Mouse (Mus musculus) spleen, adult 2 months (tissue): ENCODE results near the gene Zfp410. TPM values are rescaled to one million over a fixed set of nuclear protein-coding genes. Genes with fewer than 3 reads are reported as not detected.

Experiments
- DNase-seq, 2 experiments: peaks; one replicate each; pipeline versions ENCODE4 v3.0.0 to v3.0.0-alpha.2; 2012 to 2021; ENCODE audit warnings: low spot score in 2 of 2, low read depth in 1 of 2
- H3K27ac ChIP-seq: fragments of 200-500 bp; 2 replicates; pipeline ENCODE4 v1.5.1; 2012; ENCODE audit warnings: low read length, inconsistent platforms; ENCODE audit not compliant: insufficient read depth
- H3K27me3 ChIP-seq: fragments of 200-500 bp; 2 replicates; pipeline ENCODE4 v1.6.1; 2012; ENCODE audit warnings: mild to moderate bottlenecking, moderate library complexity, low read length, inconsistent platforms; ENCODE audit not compliant: control insufficient read depth, insufficient read depth
- H3K36me3 ChIP-seq: fragments of 200-500 bp; 2 replicates; pipeline ENCODE4 v1.6.1; 2012; ENCODE audit warnings: mild to moderate bottlenecking, low read length, inconsistent platforms; ENCODE audit not compliant: control insufficient read depth, insufficient read depth
- H3K4me1 ChIP-seq: fragments of 200-500 bp; 2 replicates; pipeline ENCODE4 v1.6.1; 2011; ENCODE audit warnings: inconsistent platforms; ENCODE audit not compliant: control insufficient read depth, insufficient read depth, insufficient read length
- H3K4me3 ChIP-seq: fragments of 200-500 bp; 2 replicates; pipeline ENCODE4 v1.5.1; 2011; ENCODE audit warnings: mild to moderate bottlenecking, inconsistent platforms; ENCODE audit not compliant: insufficient read depth, insufficient read length; ENCODE audit errors: extremely low read depth
- CTCF ChIP-seq: fragments of 200-500 bp; IDR thresholded peaks from 2 replicates; pipeline ENCODE4 v1.5.1; 2011; ENCODE audit warnings: mild to moderate bottlenecking, inconsistent platforms; ENCODE audit not compliant: insufficient read depth, insufficient read length, insufficient replicate concordance; ENCODE audit errors: extremely low read depth
- POLR2A ChIP-seq: fragments of 200-500 bp; IDR thresholded peaks from 2 replicates; pipeline ENCODE4 v1.6.1; 2011; ENCODE audit warnings: low read depth, low read length, inconsistent platforms
- WGBS: fragments of 180-500 bp; shearing (Covaris S2); methylation state at CpG from one replicate; pipeline ENCODE4 v1.1.7; 2018; 5-methylcytosine and 5-hydroxymethylcytosine counted together
- polyA plus RNA-seq: library from polyadenylated mRNA; depleted of rRNA; stranded (reverse); fragments of >200 nt; gene quantifications from 2 replicates; pipeline ENCODE4 v1.2.3, GENCODE M21; 2012

The Zfp410 gene
- polyA plus RNA-seq, 1 experiment: 14.5 TPM

DNA sequence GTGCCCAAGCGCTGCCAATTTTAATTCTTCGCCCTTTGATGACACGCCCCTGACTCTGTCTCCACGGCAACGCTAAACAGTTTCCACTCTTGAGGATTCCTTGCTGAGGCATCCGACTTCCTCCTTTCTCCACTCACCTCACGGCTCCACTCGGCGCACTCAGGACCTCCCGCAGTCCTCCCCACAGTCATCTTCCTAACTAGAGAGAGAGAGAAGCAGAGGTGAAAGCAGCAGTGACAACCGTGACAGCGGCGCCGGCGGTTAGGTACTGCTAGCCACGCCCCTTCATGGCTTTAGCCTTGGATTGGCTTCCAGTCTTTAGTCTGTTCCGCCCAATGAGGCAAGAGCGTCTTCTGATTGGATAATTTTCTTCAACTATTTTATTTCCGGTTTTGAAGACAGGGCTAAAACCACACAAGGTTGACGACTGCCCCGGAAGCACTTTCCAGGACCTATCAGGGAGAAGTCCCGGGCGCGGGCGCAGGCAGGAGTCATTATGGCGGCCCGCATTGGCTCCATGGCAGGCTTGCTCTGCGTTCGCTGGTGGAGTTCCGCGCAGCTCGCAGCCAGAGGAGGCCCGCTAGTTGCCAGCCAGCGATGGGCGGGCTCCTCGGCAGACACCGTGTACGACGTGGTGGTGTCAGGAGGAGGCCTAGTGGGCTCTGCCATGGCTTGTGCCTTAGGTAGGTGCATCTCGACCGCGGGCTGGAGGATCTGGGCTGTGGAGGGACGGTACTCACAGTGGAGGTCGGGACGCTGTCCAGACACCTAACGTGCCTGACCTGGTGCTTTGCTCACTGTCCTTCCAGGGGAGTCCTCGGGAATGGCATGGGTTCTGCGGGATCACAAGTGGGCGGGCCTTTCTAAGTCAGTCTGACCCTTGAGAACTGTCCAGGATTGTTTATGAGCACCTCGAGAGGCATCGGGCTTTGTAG, 45.2 kb downstream of the Zfp410 start, which contains the start of the genes Coq6 and Fam161b:
Coq6 (plus strand) TSS at position 103 of the 935 bp plus-strand sequence.
Fam161b (minus strand) TSS at position 279 of the 935 bp plus-strand sequence.
- peak; percentile 28; the same call in 1 of the 2 replicates for TF ChIP-seq POLR2A
- no peak for TF ChIP-seq CTCF

GRCm38 (mm10) chr12:84362872-84363271, 46.2 kb downstream of the Zfp410 start:
- H3K27me3 ChIP-seq: no peaks in the 10 kb centered on the region
- TF ChIP-seq POLR2A: no peak
- no peak for TF ChIP-seq CTCF
- H3K4me3 ChIP-seq: no peak overlapping the region
- WGBS: 62% methylated on average over 2 of the region's 2 CpGs
- no peak for DNase-seq
- H3K4me1 ChIP-seq: no peaks in the 10 kb centered on the region
- H3K36me3 ChIP-seq: no peaks in the 10 kb centered on the region; the same call in 1 of the 2 replicates
- H3K27ac ChIP-seq: no peak overlapping the region

More for the DNA sequence above, 45.2 kb downstream of the Zfp410 start, which contains the start of the genes Coq6 and Fam161b:
- peak; percentile 96 to 98 for DNase-seq
- Histone ChIP-seq H3K36me3 (no peaks in the 10 kb centered on the region), H3K27ac (peak within 1 kb of the TSS; percentile 17; the same call in 1 of the 2 replicates), H3K4me1 (no peaks in the 10 kb centered on the region), H3K4me3 (peak within 1 kb of the TSS; percentile 94), H3K27me3 (no peaks in the 10 kb centered on the region)
- under 1% methylated on average over 51 of the region's 51 CpGs for WGBS

- WGBS: 87% methylated on average over 9 of the region's 9 CpGs
- H3K4me3 ChIP-seq: no peak overlapping the region
- no peaks in the 10 kb centered on the region for H3K27me3 ChIP-seq
- no peak for DNase-seq
- H3K27ac ChIP-seq: no peak overlapping the region
- no peaks in the 10 kb centered on the region; the same call in 1 of the 2 replicates for H3K36me3 ChIP-seq
- H3K4me1 ChIP-seq: no peaks in the 10 kb centered on the region
- TF ChIP-seq CTCF: no peak
- TF ChIP-seq POLR2A: no peak
Observed at GRCm38 (mm10) chr12:84364291-84364690, 47.6 kb downstream of the Zfp410 start.

DNA sequence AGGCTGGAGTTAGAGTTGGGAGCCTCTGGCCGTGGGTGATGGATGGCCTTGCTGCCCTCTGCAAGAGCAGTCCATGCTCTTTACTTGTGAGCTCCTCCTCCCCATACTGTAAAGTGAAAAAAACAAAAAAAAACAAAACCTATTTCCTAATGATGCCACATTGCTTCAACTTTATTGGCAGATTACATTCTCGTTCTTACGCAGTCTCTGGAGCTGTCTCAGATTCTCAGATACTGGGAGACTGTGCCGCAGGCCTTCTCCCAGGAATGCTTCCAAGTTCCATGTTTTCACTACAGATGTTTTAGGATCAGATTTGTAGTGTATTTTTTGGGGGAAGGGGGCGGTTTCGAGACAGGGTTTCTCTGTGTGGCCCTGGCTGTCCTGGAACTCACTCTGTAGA, 48.5 kb downstream of the Zfp410 start:
- no peak for DNase-seq
- 94% methylated on average over 6 of the region's 6 CpGs for WGBS

DNA sequence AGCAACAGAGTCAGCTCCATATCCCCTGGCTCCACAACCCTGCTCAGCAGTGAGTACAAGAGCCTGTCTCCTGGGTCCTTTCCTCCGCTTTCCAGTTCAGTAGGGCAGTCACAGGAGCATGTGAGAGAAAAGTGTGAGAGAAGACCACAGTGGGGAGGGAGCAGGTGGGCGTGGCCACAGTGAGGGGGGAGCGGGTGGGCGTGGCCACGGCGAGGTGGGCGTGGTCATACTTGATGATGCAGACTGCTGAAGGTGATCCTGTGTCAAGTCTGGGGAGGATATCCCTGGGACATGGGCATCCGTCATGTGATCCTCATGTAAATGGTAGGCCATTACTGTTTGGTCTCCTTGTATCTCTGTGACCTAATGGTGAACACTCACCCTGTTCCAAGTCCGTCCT, 50.3 kb downstream of the Zfp410 start:
- Histone ChIP-seq H3K4me1 (no peaks in the 10 kb centered on the region), H3K27me3 (no peaks in the 10 kb centered on the region), H3K4me3 (no peak overlapping the region), H3K36me3 (peaks cover 14% of the 10 kb centered on the region), H3K27ac (no peak overlapping the region)
- DNase-seq: no peak
- WGBS: 79% methylated on average over 9 of the region's 9 CpGs
- TF ChIP-seq CTCF (no peak), POLR2A (no peak)

More for the DNA sequence above, 48.5 kb downstream of the Zfp410 start:
- Histone ChIP-seq H3K4me3 (no peak overlapping the region), H3K27me3 (no peaks in the 10 kb centered on the region), H3K27ac (no peak overlapping the region), H3K36me3 (no peaks in the 10 kb centered on the region; the same call in none of the 2 replicates), H3K4me1 (no peaks in the 10 kb centered on the region)
- TF ChIP-seq CTCF (no peak), POLR2A (no peak)

GRCm38 (mm10) chr12:84371647-84372046, 55.0 kb downstream of the Zfp410 start:
- DNase-seq: no peak
- Histone ChIP-seq H3K4me1 (no peaks in the 10 kb centered on the region), H3K36me3 (peaks cover 34% of the 10 kb centered on the region), H3K27me3 (no peaks in the 10 kb centered on the region), H3K4me3 (no peak overlapping the region), H3K27ac (no peak overlapping the region)
- WGBS: 95% methylated on average over 5 of the region's 5 CpGs
- TF ChIP-seq POLR2A (no peak), CTCF (no peak)
